Mouse (Mus musculus): ENCODE measurements at regions not wholly inside any gene's neighbourhood (a gene's known extent, or its start where the extent isn't known, plus 50 kb on each side); places are given as distances from the start of the nearest gene placed in this dataset.

DNA sequence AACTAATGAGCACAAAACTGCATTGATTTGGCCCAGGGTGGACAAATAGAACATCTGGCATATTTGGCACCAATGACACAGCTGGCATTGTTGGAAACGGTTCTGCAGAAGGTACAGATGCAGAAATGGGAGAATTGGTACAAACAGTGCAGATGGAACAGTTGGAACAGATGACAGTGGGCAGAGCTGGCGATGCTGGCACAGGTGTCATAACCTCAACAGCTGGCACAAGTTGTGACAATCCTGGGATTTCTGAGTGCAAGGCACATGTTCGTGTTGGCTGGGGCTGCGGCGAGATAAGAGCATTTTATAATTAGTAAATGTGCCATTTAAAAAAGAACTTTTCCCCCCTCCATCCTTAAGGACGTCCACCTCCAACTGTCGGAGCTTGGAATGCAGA is 77.8 kb upstream of the Zbtb18 start:
- H3K4me2 ChIP-seq (ENCODE audit: low read depth), result no peak overlapping the region
- DNase-seq (ENCODE audit: low spot score) (no peak), ATAC-seq (ENCODE audit: insufficient read depth, low FRiP score, low TSS enrichment) (no peak)
- no peak overlapping the region for H3K9ac ChIP-seq (ENCODE audit: low read length)
- no peaks in the 10 kb centered on the region for H3K9me3 ChIP-seq (ENCODE audit: control insufficient read depth, low read length)
- no peaks in the 10 kb centered on the region for H3K27me3 ChIP-seq (ENCODE audit: control insufficient read depth, insufficient read depth, low read length)
- WGBS, result 89% methylated on average over 7 of the region's 7 CpGs
- 0 out of 2 replicates have a peak, but pooled peaks cover 4% of the 10 kb centered on the region for H3K4me1 ChIP-seq (ENCODE audit: control insufficient read depth, insufficient read depth, low read length)
- no peak overlapping the region for H3K4me3 ChIP-seq (ENCODE audit: low read depth, low read length)
- H3K27ac ChIP-seq (ENCODE audit: low read depth, low read length), result no peak overlapping the region
- no peaks in the 10 kb centered on the region for H3K36me3 ChIP-seq (ENCODE audit: control insufficient read depth, insufficient read depth, low read length)

- Histone ChIP-seq H3K9me3 (ENCODE audit: control insufficient read depth, low read length) (no peaks in the 10 kb centered on the region), H3K4me3 (ENCODE audit: low read depth, low read length) (no peak overlapping the region), H3K27me3 (ENCODE audit: control insufficient read depth, insufficient read depth, low read length) (no peaks in the 10 kb centered on the region), H3K4me1 (ENCODE audit: control insufficient read depth, insufficient read depth, low read length) (0 out of 2 replicates have a peak, but pooled peaks cover 4% of the 10 kb centered on the region), H3K27ac (ENCODE audit: low read depth, low read length) (no peak overlapping the region), H3K9ac (ENCODE audit: low read length) (no peak overlapping the region), H3K36me3 (ENCODE audit: control insufficient read depth, insufficient read depth, low read length) (no peaks in the 10 kb centered on the region), H3K4me2 (ENCODE audit: low read depth) (no peak overlapping the region)
- WGBS, result 94% methylated on average over 8 of the region's 8 CpGs
- ATAC-seq (ENCODE audit: insufficient read depth, low FRiP score, low TSS enrichment) (no peak), DNase-seq (ENCODE audit: low spot score) (no peak)
Measured at GRCm38 (mm10) chr1:177362398-177362797, 79.8 kb upstream of the Zbtb18 start.

- Histone ChIP-seq H3K4me1 (ENCODE audit: control insufficient read depth, insufficient read depth, low read length) (no peaks in the 10 kb centered on the region), H3K9ac (ENCODE audit: low read length) (no peak overlapping the region), H3K36me3 (ENCODE audit: control insufficient read depth, insufficient read depth, low read length) (no peaks in the 10 kb centered on the region), H3K4me2 (ENCODE audit: low read depth) (no peak overlapping the region), H3K4me3 (ENCODE audit: low read depth, low read length) (no peak overlapping the region), H3K27me3 (ENCODE audit: control insufficient read depth, insufficient read depth, low read length) (no peaks in the 10 kb centered on the region), H3K9me3 (ENCODE audit: control insufficient read depth, low read length) (no peaks in the 10 kb centered on the region), H3K27ac (ENCODE audit: low read depth, low read length) (no peak overlapping the region)
- DNase-seq (ENCODE audit: low spot score), result no peak
- no peak for ATAC-seq (ENCODE audit: insufficient read depth, low FRiP score, low TSS enrichment)
- 95% methylated on average over 17 of the region's 17 CpGs for WGBS
Measured at GRCm38 (mm10) chr1:177348400-177349092, 90.5 kb upstream of the Akt3 start.

GRCm38 (mm10) chr1:177347208-177347607 is 89.2 kb upstream of the Akt3 start:
- no peak for ATAC-seq (ENCODE audit: insufficient read depth, low FRiP score, low TSS enrichment)
- Histone ChIP-seq H3K4me1 (ENCODE audit: control insufficient read depth, insufficient read depth, low read length) (no peaks in the 10 kb centered on the region), H3K27ac (ENCODE audit: low read depth, low read length) (no peak overlapping the region), H3K36me3 (ENCODE audit: control insufficient read depth, insufficient read depth, low read length) (no peaks in the 10 kb centered on the region), H3K9ac (ENCODE audit: low read length) (no peak overlapping the region), H3K4me3 (ENCODE audit: low read depth, low read length) (no peak overlapping the region), H3K4me2 (ENCODE audit: low read depth) (no peak overlapping the region), H3K9me3 (ENCODE audit: control insufficient read depth, low read length) (no peaks in the 10 kb centered on the region), H3K27me3 (ENCODE audit: control insufficient read depth, insufficient read depth, low read length) (no peaks in the 10 kb centered on the region)
- WGBS, result 54% methylated on average over 4 of the region's 4 CpGs
- no peak for DNase-seq (ENCODE audit: low spot score)

- H3K9me3 ChIP-seq (ENCODE audit: control insufficient read depth, low read length), result no peaks in the 10 kb centered on the region
- H3K9ac ChIP-seq (ENCODE audit: low read length), result no peak overlapping the region
- no peak overlapping the region for H3K4me2 ChIP-seq (ENCODE audit: low read depth)
- no peak for ATAC-seq (ENCODE audit: insufficient read depth, low FRiP score, low TSS enrichment)
- no peaks in the 10 kb centered on the region for H3K4me1 ChIP-seq (ENCODE audit: control insufficient read depth, insufficient read depth, low read length)
- no peak overlapping the region for H3K27ac ChIP-seq (ENCODE audit: low read depth, low read length)
- whole genome bisulfite sequencing, result 75% methylated on average over 6 of the region's 6 CpGs
- H3K36me3 ChIP-seq (ENCODE audit: control insufficient read depth, insufficient read depth, low read length), result no peaks in the 10 kb centered on the region
- H3K27me3 ChIP-seq (ENCODE audit: control insufficient read depth, insufficient read depth, low read length), result no peaks in the 10 kb centered on the region
- DNase-seq (ENCODE audit: low spot score), result no peak
- H3K4me3 ChIP-seq (ENCODE audit: low read depth, low read length), result no peak overlapping the region
Measured at GRCm38 (mm10) chr1:177346540-177346939, 88.5 kb upstream of the Akt3 start.

DNA sequence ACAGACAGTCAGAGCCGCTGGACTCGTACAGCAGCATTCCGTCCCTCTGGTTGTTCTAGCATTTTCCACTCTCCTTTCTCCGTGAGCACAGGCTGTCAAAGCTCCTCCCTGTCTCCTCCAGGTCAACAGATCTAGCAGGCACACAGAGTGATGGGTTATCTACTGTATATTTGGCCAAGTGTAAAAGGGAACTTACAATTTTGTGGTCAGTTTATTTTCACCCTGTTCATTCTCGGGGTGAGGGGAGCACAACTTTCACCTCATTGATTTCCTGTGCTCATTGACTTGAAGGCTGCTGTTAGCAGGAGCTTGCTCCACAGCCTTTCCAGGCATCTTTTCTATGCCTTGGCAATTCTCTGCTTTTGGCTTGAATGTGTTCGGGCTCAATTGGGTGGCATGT is 87.5 kb upstream of the Akt3 start:
- Histone ChIP-seq H3K9ac (ENCODE audit: low read length) (no peak overlapping the region), H3K27ac (ENCODE audit: low read depth, low read length) (no peak overlapping the region), H3K4me3 (ENCODE audit: low read depth, low read length) (no peak overlapping the region), H3K4me1 (ENCODE audit: control insufficient read depth, insufficient read depth, low read length) (no peaks in the 10 kb centered on the region), H3K27me3 (ENCODE audit: control insufficient read depth, insufficient read depth, low read length) (no peaks in the 10 kb centered on the region), H3K9me3 (ENCODE audit: control insufficient read depth, low read length) (no peaks in the 10 kb centered on the region), H3K36me3 (ENCODE audit: control insufficient read depth, insufficient read depth, low read length) (no peaks in the 10 kb centered on the region), H3K4me2 (ENCODE audit: low read depth) (no peak overlapping the region)
- WGBS, result 89% methylated on average over 6 of the region's 6 CpGs
- DNase-seq (ENCODE audit: low spot score) (no peak), ATAC-seq (ENCODE audit: insufficient read depth, low FRiP score, low TSS enrichment) (no peak)

GRCm38 (mm10) chr1:177343949-177344348 is 85.9 kb upstream of the Akt3 start:
- Histone ChIP-seq H3K36me3 (ENCODE audit: control insufficient read depth, insufficient read depth, low read length) (no peaks in the 10 kb centered on the region), H3K27me3 (ENCODE audit: control insufficient read depth, insufficient read depth, low read length) (no peaks in the 10 kb centered on the region), H3K4me1 (ENCODE audit: control insufficient read depth, insufficient read depth, low read length) (no peaks in the 10 kb centered on the region; the same call in 1 of the 2 replicates), H3K4me3 (ENCODE audit: low read depth, low read length) (no peak overlapping the region), H3K9me3 (ENCODE audit: control insufficient read depth, low read length) (no peaks in the 10 kb centered on the region), H3K4me2 (ENCODE audit: low read depth) (no peak overlapping the region), H3K9ac (ENCODE audit: low read length) (no peak overlapping the region), H3K27ac (ENCODE audit: low read depth, low read length) (no peak overlapping the region)
- ATAC-seq (ENCODE audit: insufficient read depth, low FRiP score, low TSS enrichment), result no peak
- no peak for DNase-seq (ENCODE audit: low spot score)
- 74% methylated on average over 4 of the region's 4 CpGs for WGBS

GRCm38 (mm10) chr1:177343121-177343520 is 85.1 kb upstream of the Akt3 start:
- Histone ChIP-seq H3K27ac (ENCODE audit: low read depth, low read length) (no peak overlapping the region), H3K36me3 (ENCODE audit: control insufficient read depth, insufficient read depth, low read length) (no peaks in the 10 kb centered on the region), H3K4me2 (ENCODE audit: low read depth) (no peak overlapping the region), H3K27me3 (ENCODE audit: control insufficient read depth, insufficient read depth, low read length) (no peaks in the 10 kb centered on the region), H3K4me3 (ENCODE audit: low read depth, low read length) (no peak overlapping the region), H3K9ac (ENCODE audit: low read length) (no peak overlapping the region), H3K9me3 (ENCODE audit: control insufficient read depth, low read length) (no peaks in the 10 kb centered on the region), H3K4me1 (ENCODE audit: control insufficient read depth, insufficient read depth, low read length) (peaks cover 4% of the 10 kb centered on the region; the same call in 1 of the 2 replicates)
- 54% methylated on average over 6 of the region's 6 CpGs for WGBS
- ATAC-seq (ENCODE audit: insufficient read depth, low FRiP score, low TSS enrichment), result no peak
- DNase-seq (ENCODE audit: low spot score), result peak; percentile 44

GRCm38 (mm10) chr1:177340232-177340631 is 82.2 kb upstream of the Akt3 start:
- no peak overlapping the region for H3K9ac ChIP-seq (ENCODE audit: low read length)
- 80% methylated on average over 3 of the region's 3 CpGs for WGBS
- ATAC-seq (ENCODE audit: insufficient read depth, low FRiP score, low TSS enrichment) (no peak), DNase-seq (ENCODE audit: low spot score) (no peak)
- H3K4me3 ChIP-seq (ENCODE audit: low read depth, low read length), result no peak overlapping the region
- no peaks in the 10 kb centered on the region for H3K36me3 ChIP-seq (ENCODE audit: control insufficient read depth, insufficient read depth, low read length)
- no peaks in the 10 kb centered on the region for H3K9me3 ChIP-seq (ENCODE audit: control insufficient read depth, low read length)
- no peak overlapping the region for H3K27ac ChIP-seq (ENCODE audit: low read depth, low read length)
- no peak overlapping the region for H3K4me2 ChIP-seq (ENCODE audit: low read depth)
- peaks cover 7% of the 10 kb centered on the region; the same call in 1 of the 2 replicates for H3K4me1 ChIP-seq (ENCODE audit: control insufficient read depth, insufficient read depth, low read length)
- H3K27me3 ChIP-seq (ENCODE audit: control insufficient read depth, insufficient read depth, low read length), result no peaks in the 10 kb centered on the region
